Mouse (Mus musculus) ES-Bruce4 (cell line): ENCODE data around the gene Ngly1.

Experiments
- CTCF ChIP-seq: IDR thresholded peaks from one replicate; pipeline ENCODE4 v1.8.1; 2011; ENCODE audit warnings: low read depth, low read length
- EP300 ChIP-seq: IDR thresholded peaks from 2 replicates; pipeline ENCODE4 v1.6.1; 2011; ENCODE audit warnings: low read depth, low read length; ENCODE audit not compliant: insufficient read depth

GRCm38 (mm10) chr14:16242193-16242815 lies 6.8 kb upstream of the Ngly1 start:
- TF ChIP-seq EP300: no peak
- no peak for TF ChIP-seq CTCF
